Mouse (Mus musculus): ENCODE measurements around the gene Gm7168. TPM values are rescaled to one million over a fixed set of nuclear protein-coding genes. Genes with fewer than 3 reads are reported as not detected.
"Not testable (repeated sequence)": the region's sequence is repeated elsewhere in the genome, so short reads cannot be mapped to it uniquely, and the experiment has no call there.

Gene Gm7168
- not detected in 2 replicates for polyA plus RNA-seq (2012)

DNA sequence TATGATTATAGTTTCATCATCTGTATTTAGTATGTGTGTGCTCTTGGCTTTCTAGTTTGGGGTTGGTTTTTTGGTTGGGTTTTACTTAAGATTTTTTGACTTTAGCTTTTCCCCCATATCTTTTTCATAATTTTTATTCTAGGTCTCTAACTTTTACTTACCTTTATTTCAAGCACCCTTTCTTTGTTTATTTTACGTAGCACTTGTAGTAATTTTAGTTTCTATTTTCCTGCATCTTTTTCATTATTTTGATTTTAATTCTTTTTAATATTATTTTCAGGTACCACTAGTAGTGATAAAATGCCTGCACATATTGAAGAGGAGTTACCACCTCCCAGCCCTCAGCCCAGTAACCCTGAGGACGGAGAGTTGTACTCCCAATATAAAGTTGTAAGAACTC lies at the start of gene Gm7168:
Gene Gm7168, plus strand, starts transcription at position 301 of the 400 bp plus-strand sequence.
- not testable (repeated sequence) for TF ChIP-seq GATA1 (IDR thresholded peaks at IDR 0.05; ENCODE audit: low read length)

DNA sequence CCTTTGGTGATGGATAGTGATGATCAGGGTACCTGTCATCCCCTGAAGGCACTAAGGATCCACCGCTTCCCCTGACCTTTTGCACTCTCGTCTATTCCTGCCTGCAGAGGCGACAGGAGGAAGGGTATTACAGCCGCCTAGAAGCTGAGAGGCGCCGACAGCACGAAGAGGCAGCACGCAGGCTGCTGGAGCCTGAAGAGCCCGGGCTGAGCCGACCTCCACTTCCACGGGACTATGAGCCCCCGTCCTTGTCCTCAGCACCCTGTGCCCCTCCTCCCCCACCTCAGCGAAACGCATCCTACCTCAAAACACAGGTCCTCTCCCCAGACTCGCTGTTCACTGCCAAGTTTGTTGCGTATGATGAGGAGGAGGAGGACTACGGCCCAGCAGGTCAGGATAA lies 49.3 kb upstream of the Gm7168 start:
- TF ChIP-seq GATA1 (IDR thresholded peaks at IDR 0.05; ENCODE audit: low read length): no peak

DNA sequence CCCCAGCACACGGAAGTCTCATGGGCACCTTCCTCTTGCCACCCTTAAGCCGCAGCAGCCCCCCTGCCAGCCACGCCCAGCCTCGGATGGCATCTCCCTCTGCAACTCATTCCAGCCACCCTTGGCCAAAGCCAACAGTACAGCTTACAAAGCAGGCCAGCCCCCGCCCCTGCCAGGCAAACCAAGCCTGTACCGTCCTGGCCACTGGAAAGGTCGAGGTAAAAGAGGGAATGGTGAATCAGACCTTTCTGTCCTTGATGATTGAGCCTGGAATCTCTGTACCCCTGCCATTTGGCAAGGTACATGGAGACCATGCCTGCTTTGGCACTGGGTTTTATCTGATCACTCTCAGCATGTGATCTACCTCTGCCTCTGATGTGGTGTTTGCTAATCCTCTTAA lies 48.9 kb upstream of the Gm7168 start:
- TF ChIP-seq GATA1 (IDR thresholded peaks at IDR 0.05; ENCODE audit: low read length): no peak

DNA sequence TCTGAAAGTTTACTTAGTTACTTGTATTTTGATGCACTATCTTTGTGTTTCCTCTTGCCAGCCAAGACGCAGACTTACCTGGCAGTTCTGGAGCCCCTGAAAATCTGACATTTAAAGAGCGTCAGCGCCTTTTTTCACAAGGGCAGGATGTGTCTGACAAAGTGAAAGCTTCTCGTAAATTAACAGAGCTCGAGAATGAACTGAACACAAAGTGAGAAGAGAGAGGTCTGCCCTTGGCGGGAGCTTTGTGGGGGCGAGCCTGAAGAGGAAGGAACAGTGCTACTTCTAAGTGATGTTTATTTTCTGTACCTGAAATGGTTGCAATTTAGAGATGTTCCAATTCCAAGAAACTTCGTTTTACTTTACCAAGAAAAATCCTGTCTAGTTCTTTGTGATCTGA lies 44.4 kb upstream of the Gm7168 start:
- no peak for TF ChIP-seq GATA1 (IDR thresholded peaks at IDR 0.05; ENCODE audit: low read length)

DNA sequence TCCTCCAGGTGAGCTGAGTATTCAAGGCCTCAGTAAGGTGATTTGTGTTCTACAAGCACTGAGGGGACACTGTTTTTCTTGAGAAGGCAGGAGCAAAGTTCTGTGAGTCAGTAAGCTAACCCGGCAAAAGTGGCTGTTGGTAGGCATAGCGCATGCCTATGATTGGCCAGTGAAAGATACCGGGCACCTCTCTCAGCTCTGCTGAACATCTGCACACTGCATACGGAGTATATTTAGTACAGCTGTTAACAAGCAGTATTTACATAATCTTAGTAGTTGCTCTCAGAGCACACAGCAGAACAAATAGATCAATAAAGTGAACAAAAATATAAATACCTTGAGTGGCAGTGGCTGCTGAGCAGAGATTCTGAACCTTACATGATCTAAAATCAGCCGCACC lies 41.1 kb upstream of the Gm7168 start:
- TF ChIP-seq GATA1 (IDR thresholded peaks at IDR 0.05; ENCODE audit: low read length): no peak

DNA sequence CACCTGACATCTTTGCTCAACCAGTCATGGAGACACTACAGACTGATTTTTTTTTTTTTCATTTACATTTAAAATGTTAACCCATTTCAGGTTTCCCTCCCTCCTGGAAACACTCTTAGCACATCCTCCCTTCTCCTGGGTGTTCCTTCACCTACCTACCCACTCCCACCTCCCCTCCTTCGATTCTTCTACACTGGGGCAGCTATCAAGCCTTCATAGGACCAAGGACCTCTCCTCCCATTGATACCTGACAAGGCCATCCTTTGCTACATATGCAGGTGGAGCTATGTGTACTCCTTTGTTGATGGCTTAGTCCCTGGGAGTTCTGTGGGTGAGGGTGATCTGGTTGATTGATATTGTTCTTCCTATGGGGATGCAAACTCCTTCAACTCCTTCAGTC lies 40.5 kb upstream of the Gm7168 start:
- no peak for TF ChIP-seq GATA1 (IDR thresholded peaks at IDR 0.05; ENCODE audit: low read length)

DNA sequence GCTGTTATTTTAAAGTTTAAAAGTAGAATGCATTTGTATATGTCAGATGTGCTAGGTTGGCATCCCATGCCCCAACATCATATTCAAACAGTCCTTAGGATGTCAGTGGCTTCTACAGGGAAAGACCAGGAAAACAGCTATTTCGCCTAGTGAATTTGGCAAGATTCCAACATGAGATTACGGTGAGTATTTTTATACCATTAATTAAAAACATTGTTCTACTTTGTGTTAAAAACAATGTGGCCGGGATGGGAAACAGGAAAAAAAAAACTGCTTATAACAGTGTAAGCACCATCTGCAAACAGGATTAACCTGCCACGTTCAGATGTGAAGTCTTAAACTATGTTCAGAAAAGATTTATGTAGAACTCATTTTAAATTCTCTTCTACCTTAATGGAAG lies 34.2 kb upstream of the Gm7168 start:
- no peak for TF ChIP-seq GATA1 (IDR thresholded peaks at IDR 0.05; ENCODE audit: low read length)

DNA sequence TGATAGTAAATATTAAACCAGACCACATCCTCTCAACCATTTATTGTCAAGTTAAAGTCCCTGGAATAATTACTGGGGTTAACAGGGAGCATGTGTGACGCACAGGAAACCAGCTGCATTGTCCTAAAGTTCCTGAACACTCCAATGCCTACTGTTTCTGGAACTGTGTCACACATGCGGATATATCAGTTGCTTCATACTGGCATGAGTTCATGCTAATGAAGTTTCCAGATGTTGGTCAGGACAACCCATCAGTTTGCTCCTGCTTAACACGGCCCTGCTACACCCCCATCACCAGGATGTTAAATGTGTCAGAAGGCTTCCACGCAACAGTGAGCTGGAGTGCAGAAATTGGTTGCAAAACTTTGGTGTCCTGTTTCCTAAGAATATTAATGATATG lies 33.6 kb upstream of the Gm7168 start:
- TF ChIP-seq GATA1 (IDR thresholded peaks at IDR 0.05; ENCODE audit: low read length): no peak

DNA sequence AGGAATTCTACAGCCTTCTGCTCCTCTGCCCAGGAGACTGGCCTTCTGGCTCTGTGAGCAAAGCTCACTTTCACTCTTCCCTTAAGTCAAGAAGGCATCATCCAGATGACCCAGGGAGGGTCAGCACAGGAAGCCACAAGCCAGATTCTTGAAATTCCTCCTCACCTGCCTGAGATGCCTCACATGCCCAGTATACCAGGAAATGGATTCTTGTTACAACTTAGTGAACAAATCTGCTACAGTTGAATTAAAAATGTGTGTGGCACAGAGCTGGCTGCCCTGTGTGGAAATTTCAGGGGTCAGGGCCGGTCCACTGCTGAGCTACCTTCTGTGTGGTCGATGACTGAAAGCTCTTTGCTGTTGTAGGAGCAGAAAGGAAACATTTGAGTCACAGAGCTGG lies 27.4 kb upstream of the Gm7168 start:
- no peak for TF ChIP-seq GATA1 (IDR thresholded peaks at IDR 0.05; ENCODE audit: low read length)

DNA sequence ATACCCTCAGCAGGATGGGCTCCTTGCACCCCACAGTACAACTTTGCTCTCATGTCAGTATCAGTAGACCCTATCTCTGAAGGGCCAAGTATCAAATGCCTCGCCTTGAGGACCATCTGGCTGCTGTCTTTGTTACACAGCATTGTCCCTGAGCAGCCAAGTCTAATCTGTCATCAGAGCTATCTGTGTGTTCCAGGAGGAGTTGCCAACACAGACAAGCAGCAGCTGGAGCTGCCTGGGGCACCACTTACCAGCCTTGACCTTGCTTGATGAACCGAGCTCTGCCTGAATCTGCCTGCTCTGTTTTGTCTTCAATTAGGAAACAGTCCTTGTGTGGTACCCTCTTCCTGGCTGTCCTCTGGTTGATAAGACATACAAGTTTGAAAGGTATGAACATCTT lies 24.8 kb upstream of the Gm7168 start:
- TF ChIP-seq GATA1 (IDR thresholded peaks at IDR 0.05; ENCODE audit: low read length): no peak

DNA sequence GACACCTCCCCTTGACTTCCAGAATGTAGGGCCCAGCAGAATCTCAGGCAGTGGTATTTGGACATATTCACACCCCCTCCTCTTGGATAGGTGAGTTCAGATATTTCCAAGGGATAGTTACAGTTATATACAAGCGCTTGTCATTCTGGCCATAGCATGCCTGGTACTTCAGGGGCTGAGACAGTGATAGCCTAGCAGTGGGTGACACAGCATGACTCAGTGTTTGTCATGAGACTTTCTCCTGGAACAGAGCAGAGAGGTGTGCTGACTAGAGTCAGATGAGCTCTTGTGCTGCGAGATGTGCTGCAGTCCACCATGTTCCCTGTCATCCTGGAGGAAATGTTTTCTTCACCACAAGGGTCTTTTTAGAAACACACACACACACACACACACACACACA lies 23.6 kb upstream of the Gm7168 start:
- TF ChIP-seq GATA1 (IDR thresholded peaks at IDR 0.05; ENCODE audit: low read length): no peak

DNA sequence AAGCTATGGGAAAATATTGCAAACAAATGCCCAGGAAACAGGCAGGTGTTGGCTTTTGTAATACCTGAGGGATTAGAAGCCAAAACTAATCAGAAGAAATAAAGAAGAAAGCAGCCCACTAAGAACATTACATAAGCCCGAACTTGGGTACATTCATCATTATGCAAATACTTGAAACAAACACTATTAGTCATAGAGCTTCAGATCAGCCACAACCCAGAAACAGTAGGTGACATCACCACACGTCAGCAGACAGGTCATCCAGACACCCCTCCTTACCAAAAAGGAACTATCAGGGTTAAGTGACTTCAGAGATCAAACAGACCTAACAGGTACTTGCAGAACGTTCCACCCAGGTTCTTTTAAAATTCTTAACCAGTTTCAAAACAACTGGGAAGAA lies 22.2 kb upstream of the Gm7168 start:
- no peak for TF ChIP-seq GATA1 (IDR thresholded peaks at IDR 0.05; ENCODE audit: low read length)

DNA sequence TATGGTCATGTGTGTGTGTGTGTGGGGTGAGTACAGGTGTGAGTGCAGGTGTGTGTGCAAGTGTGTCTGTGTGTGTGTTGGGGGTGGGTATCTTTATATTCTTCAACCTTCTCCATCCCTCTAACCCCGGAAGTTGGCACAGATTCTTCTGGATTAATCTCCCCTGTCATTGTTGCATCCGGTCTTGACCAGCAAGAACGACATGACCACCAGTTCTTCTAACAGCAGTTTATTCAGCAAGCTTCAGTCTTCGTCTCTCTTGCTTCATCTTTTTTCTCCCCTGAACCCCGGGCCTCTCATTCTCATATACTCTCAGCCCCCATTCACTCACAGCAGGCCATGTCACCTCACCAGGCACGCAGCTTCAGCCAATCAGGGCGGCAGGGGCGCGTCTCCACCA lies 17.8 kb upstream of the Gm7168 start:
- TF ChIP-seq GATA1 (IDR thresholded peaks at IDR 0.05; ENCODE audit: low read length): no peak

DNA sequence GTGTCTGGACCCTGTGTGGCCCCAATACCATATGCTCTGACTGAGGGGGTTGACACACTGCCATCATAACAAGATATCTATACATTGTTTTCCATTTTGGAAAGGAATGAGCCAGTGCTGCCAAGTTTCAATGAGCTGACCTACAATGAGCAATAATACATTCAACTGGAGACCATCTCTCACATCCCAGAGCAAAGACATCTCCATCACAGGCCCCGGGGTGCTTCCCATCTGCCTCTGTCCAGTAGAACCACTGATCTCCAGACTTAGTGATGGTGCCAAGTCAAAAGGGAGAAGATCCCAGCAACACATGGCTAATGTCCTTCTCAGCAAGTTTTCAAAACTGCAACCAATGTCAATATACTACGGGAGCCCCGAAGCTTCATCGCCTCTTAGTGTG lies 10.4 kb upstream of the Gm7168 start:
- TF ChIP-seq GATA1 (IDR thresholded peaks at IDR 0.05; ENCODE audit: low read length): no peak

DNA sequence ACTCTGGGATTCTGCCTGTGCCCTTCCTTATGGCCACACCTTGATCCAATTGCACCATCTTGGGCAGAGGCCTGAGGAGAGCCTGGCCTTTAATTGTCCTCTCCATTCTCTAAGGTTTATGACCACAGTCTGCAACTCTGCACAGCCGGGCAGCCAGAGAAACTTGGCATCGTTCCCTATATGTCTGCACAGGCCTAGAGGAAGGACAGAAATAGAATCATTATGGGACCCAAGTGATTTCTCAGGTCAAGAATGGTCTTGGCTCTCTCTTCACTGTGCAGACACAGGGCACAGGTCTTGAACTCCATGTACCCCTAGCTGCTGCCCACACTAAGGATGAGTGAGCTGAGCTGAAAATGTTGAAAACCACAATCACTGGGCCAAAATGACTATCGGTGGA lies 9.5 kb upstream of the Gm7168 start:
- no peak for TF ChIP-seq GATA1 (IDR thresholded peaks at IDR 0.05; ENCODE audit: low read length)

DNA sequence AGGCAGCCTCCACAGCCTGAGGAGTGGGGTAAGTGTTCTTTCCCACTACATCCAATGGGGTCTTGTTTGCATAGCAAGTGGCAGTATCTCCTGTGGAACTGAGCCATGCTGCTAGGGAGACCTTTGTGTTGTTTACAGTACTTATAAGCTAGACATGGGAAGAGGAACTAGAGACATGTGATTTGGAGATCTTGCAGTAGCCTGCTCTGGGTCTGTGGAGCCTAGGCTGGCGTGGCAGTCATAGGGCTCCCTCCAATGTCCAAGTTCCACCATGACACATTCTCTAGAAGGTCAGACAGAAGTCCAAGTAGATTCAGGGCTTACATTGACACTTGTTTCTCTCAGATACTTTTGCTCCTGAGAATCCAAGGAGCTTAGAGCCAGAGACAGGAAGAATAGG lies 7.7 kb upstream of the Gm7168 start:
- no peak for TF ChIP-seq GATA1 (IDR thresholded peaks at IDR 0.05; ENCODE audit: low read length)

DNA sequence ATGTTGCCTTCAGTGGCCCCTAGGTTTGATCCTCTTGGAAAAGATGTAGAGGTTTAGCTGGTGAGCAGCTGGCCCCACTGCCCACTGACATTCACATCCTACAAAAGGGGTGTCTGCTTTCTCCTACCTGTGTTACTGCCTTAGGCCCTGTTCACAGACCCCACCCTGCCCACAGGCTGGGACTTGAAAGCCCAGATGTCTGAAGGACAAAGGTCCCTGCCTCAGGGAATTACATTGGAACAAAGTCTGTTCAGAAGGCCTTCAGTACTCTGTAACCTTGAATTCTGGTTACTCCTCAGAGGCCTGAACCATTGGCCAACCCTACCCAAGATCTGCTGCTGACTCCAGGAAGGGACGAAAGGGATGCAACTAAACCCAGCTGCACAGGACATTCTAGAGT lies 39.5 kb downstream of the Gm7168 start:
- TF ChIP-seq GATA1 (IDR thresholded peaks at IDR 0.05; ENCODE audit: low read length): no peak

Other genes with a start within 250 kb of the Gm7168 start
- gene Afdn, start 187.8 kb upstream of the Gm7168 start, polyA plus RNA-seq (2012): 0.06 and 0.08 TPM in 2 replicates
- not detected in 2 replicates for gene Tcte2, start 186.5 kb upstream of the Gm7168 start, polyA plus RNA-seq (2012)
- not detected in 2 replicates for gene Gm7356, start 55.3 kb downstream of the Gm7168 start, polyA plus RNA-seq (2012)
- gene Gm7358, start 111.2 kb downstream of the Gm7168 start, polyA plus RNA-seq (2012): not detected in 2 replicates

All from G1E-ER4 (cell line).